Mouse (Mus musculus) forebrain, embryonic 10.5 days (tissue): ENCODE data around the gene Tgm1. TPM values are rescaled to one million over a fixed set of nuclear protein-coding genes. Genes with fewer than 3 reads are reported as not detected.

ENCODE experiments used
- DNase-seq: peaks from one replicate; pipeline ENCODE4 v3.0.0-alpha.2; 2017; ENCODE audit warnings: low spot score; ENCODE audit errors: extremely low spot score
- H3K27ac ChIP-seq: fragments of 300-500 bp; sonication (generic); 2 replicates; pipeline ENCODE4 v1.5.1; 2016; ENCODE audit warnings: mild to moderate bottlenecking
- H3K27me3 ChIP-seq: fragments of 300-500 bp; sonication (generic); 2 replicates; pipeline ENCODE4 v1.6.1; 2016; ENCODE audit warnings: mild to moderate bottlenecking; ENCODE audit not compliant: poor library complexity, severe bottlenecking
- H3K36me3 ChIP-seq: fragments of 300-500 bp; sonication (generic); replicated peaks from 2 replicates; pipeline ENCODE4 v1.6.1; 2016; ENCODE audit warnings: mild to moderate bottlenecking, moderate library complexity
- H3K4me1 ChIP-seq: fragments of 300-500 bp; sonication (generic); 2 replicates; pipeline ENCODE4 v1.6.1; 2016
- H3K4me3 ChIP-seq: fragments of 300-500 bp; sonication (generic); 2 replicates; pipeline ENCODE4 v1.5.1; 2016; ENCODE audit warnings: mild to moderate bottlenecking, moderate library complexity
- H3K9me3 ChIP-seq: fragments of 300-500 bp; sonication (generic); 2 replicates; pipeline ENCODE4 v1.6.1; 2016; ENCODE audit warnings: mild to moderate bottlenecking, moderate library complexity
- WGBS: fragments of 180-500 bp; shearing (Covaris S2); methylation state at CpG from one replicate; pipeline ENCODE4 v1.1.7; 2016; 5-methylcytosine and 5-hydroxymethylcytosine counted together
- polyA plus RNA-seq: library from polyadenylated mRNA; unstranded; fragments of >200 nt; fragmentation: Nextera tagmentation; extraction: Ambion mirVana; gene quantifications from 2 replicates; pipeline ENCODE4 v1.2.1, GENCODE M21; 2016

Gene Tgm1
- polyA plus RNA-seq, 1 experiment from 2014 or later: 0.26 TPM

- no peaks in the 10 kb centered on the region for H3K27me3 ChIP-seq
- WGBS: 74% methylated on average over 6 of the region's 6 CpGs
These were observed 7.3 kb upstream of the Tgm1 start for GRCm38 (mm10) chr14:55721076-55721475.

DNA sequence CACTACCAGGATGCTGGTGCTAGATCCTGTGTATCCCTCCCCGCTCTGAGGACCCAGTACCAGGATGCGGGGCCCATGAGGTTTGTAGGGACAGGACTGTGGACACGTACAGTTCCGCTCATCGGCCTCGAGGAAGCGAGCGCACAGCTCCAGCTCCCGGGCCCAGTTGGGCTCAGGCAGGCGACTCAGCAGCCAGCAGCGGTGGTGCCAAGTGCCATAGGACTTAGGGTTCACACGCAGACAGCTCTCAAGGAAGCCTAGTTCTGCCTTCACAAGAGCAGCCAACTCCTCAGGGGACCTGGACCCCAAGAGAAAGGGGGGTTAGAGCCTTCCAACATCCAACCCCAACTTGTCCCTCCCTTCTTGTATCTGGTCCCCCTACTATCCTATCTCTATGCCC lies 6.9 kb upstream of the Tgm1 start:
- no peak overlapping the region for H3K27ac ChIP-seq
- 96% methylated on average over 12 of the region's 12 CpGs for WGBS
- peaks cover 29% of the 10 kb centered on the region for H3K4me1 ChIP-seq
- no peaks in the 10 kb centered on the region for H3K9me3 ChIP-seq
- peaks cover 43% of the 10 kb centered on the region for H3K36me3 ChIP-seq
- H3K27me3 ChIP-seq: no peaks in the 10 kb centered on the region
- DNase-seq: no peak
- 0 out of 2 replicates have a peak overlapping the region, but pooled peaks have one; percentile 84 for H3K4me3 ChIP-seq

More at GRCm38 (mm10) chr14:55721076-55721475, 7.3 kb upstream of the Tgm1 start:
- Histone ChIP-seq H3K4me1 (peaks cover 29% of the 10 kb centered on the region), H3K27ac (peak overlapping the region; percentile 94; the same call in 1 of the 2 replicates), H3K4me3 (peak overlapping the region; percentile 84), H3K9me3 (no peaks in the 10 kb centered on the region), H3K36me3 (peaks cover 40% of the 10 kb centered on the region)
- DNase-seq: no peak

GRCm38 (mm10) chr14:55719737-55720136 lies 6.0 kb upstream of the Tgm1 start:
- peaks cover 43% of the 10 kb centered on the region for H3K36me3 ChIP-seq
- 88% methylated on average over 6 of the region's 6 CpGs for WGBS

DNA sequence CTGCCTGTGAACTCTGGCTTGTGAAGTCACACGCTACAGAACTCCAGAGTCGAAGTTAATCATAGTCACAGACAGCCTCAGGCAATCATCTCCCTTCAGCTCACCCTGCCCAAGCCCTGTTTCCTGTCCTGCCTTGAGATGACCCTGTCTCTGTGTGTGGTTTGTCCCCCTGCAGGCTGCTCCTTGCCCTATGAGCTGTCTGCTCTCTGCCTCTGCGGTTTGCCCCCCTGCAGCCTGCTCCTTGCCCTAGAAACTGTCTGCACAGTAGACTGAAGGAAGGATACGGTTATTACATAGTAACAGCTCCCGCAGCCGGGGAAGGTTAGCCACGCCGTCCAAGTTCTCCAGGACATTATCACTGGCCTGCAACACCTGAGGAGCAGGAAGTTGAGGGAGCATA lies 3.2 kb upstream of the Tgm1 start:
- H3K27ac ChIP-seq: no peak overlapping the region
- whole genome bisulfite sequencing: 79% methylated on average over 8 of the region's 8 CpGs

More at GRCm38 (mm10) chr14:55719737-55720136, 6.0 kb upstream of the Tgm1 start:
- Histone ChIP-seq H3K4me1 (peaks cover 29% of the 10 kb centered on the region), H3K9me3 (no peaks in the 10 kb centered on the region), H3K27me3 (no peaks in the 10 kb centered on the region), H3K27ac (no peak overlapping the region), H3K4me3 (no peak overlapping the region)
- no peak for DNase-seq

DNA sequence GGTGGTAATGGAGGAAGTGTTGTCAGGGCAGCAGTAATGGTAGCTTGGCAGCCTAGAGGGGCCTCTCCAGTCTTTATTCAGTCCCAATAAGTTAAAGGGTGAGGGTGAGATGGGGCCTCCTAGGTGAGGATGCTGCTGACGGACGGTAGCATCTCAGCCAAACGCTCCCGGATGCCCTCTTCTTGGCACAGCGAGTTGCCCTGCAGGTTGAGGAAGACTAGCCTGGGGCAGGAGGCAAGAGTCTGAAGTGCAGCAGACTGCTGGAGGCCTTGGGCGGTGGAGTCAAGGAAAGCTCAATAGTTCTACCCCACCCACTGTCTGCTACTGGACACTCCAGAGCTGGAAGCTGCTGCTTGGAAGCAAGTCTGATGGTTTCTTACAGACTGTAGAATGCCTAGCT lies 2.5 kb upstream of the Tgm1 start:
- H3K27ac ChIP-seq: no peak overlapping the region
- H3K4me3 ChIP-seq: no peak overlapping the region
- H3K36me3 ChIP-seq: peaks cover 43% of the 10 kb centered on the region
- H3K27me3 ChIP-seq: peaks cover 30% of the 10 kb centered on the region
- peaks cover 29% of the 10 kb centered on the region for H3K4me1 ChIP-seq
- DNase-seq: no peak
- no peaks in the 10 kb centered on the region for H3K9me3 ChIP-seq
- 95% methylated on average over 6 of the region's 6 CpGs for WGBS

More for the DNA sequence above, 3.2 kb upstream of the Tgm1 start:
- Histone ChIP-seq H3K4me3 (no peak overlapping the region), H3K36me3 (peaks cover 43% of the 10 kb centered on the region), H3K4me1 (peaks cover 34% of the 10 kb centered on the region), H3K27me3 (peaks cover 24% of the 10 kb centered on the region), H3K9me3 (no peaks in the 10 kb centered on the region)
- DNase-seq: no peak

- no peaks in the 10 kb centered on the region for H3K9me3 ChIP-seq
- DNase-seq: no peak
- WGBS: 42% methylated on average over 6 of the region's 6 CpGs
- H3K27me3 ChIP-seq: peaks cover 35% of the 10 kb centered on the region
- peaks cover 38% of the 10 kb centered on the region for H3K36me3 ChIP-seq
- H3K27ac ChIP-seq: no peak overlapping the region
- no peak overlapping the region for H3K4me3 ChIP-seq
- H3K4me1 ChIP-seq: peaks cover 18% of the 10 kb centered on the region
These were observed 1.2 kb upstream of the Tgm1 start for GRCm38 (mm10) chr14:55714893-55715292.

DNA sequence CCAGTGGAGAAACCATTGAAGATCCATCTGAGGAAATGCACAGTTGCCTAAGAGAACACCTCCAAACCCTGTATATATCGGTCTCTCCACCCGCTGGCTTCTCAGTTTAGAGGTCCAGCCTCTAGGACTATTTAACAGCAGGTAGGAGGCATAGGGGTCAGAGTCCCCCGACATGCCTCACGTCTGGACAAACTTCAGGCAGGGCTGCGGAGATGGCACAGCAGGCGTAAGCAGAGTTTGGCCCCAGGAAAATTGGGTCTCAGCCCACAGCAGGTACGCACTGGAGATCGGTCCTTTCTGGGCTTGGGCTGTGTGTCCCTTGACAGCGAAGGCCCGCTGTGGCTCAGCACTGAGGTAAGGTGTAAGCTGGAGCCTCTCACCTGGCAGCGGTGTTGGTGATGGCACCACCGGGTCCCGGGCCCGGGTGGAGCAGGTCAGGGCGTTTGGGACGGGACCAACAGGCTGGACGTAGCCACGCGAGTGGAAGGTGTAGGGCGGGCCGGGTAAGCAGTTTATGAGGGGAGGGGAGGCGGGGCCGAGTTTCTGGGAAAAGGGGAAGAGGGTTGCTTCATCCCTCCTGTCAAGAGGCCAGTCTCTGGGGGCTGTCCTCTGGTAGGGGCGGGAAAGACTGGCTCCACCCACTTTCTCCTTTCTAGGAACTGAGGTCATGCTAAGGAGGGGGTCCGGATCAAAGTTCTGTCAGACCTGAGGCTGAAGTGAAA lies 558 bp downstream of the Tgm1 start:
- Histone ChIP-seq H3K27ac (0 out of 2 replicates have a peak overlapping the region, but pooled peaks have one; percentile 15), H3K4me1 (peaks cover 18% of the 10 kb centered on the region), H3K36me3 (peaks cover 22% of the 10 kb centered on the region), H3K4me3 (peak overlapping the region; percentile 37), H3K9me3 (no peaks in the 10 kb centered on the region), H3K27me3 (peaks cover 35% of the 10 kb centered on the region)
- WGBS: 17% methylated on average over 25 of the region's 25 CpGs
- no peak for DNase-seq

- Histone ChIP-seq H3K27ac (no peak overlapping the region), H3K4me3 (no peak overlapping the region), H3K4me1 (peaks cover 12% of the 10 kb centered on the region), H3K36me3 (peaks cover 9% of the 10 kb centered on the region), H3K9me3 (no peaks in the 10 kb centered on the region), H3K27me3 (peaks cover 35% of the 10 kb centered on the region)
- no peak for DNase-seq
- WGBS: 88% methylated on average over 7 of the region's 7 CpGs
These were observed 1.9 kb downstream of the Tgm1 start for GRCm38 (mm10) chr14:55711786-55712185.

- Histone ChIP-seq H3K27me3 (peaks cover 35% of the 10 kb centered on the region), H3K27ac (no peak overlapping the region), H3K4me3 (no peak overlapping the region), H3K36me3 (no peaks in the 10 kb centered on the region), H3K4me1 (peaks cover 11% of the 10 kb centered on the region), H3K9me3 (no peaks in the 10 kb centered on the region)
- no peak for DNase-seq
- WGBS: 87% methylated on average over 4 of the region's 4 CpGs
These were observed 4.2 kb downstream of the Tgm1 start for GRCm38 (mm10) chr14:55709509-55709908.

- Histone ChIP-seq H3K4me3 (no peak overlapping the region), H3K27me3 (peaks cover 17% of the 10 kb centered on the region), H3K4me1 (no peaks in the 10 kb centered on the region), H3K36me3 (no peaks in the 10 kb centered on the region), H3K9me3 (no peaks in the 10 kb centered on the region), H3K27ac (no peak overlapping the region)
- DNase-seq: no peak
- WGBS: 81% methylated on average over 5 of the region's 5 CpGs
These were observed 6.3 kb downstream of the Tgm1 start for GRCm38 (mm10) chr14:55707397-55707796.

DNA sequence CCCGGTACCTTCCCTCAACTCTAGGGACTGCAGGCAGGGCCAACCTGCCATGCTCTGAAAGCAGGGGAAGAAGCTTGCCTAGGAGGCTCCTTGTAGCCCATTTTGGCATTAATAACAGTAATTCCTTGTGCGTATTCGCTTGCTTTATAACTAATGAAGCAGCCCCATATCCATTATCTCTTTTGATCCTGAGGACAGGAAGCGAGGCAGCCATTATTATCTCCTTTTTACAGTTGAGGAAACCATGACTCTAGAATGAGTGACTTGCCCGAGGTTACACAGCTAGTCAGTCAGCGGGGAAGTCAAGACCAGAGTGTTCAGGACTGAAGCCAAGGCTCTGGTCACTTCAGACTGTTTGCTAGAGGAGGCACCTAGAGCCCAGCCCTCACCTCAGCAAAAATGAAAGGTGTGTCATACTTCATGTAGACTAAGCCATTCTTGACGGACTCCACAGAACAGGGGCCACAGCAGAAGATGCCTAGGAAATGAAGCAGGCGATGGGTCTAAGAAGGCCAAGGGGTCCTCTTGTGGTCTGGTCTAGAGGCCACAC lies 7.6 kb downstream of the Tgm1 start:
- WGBS: 92% methylated on average over 8 of the region's 8 CpGs
- no peaks in the 10 kb centered on the region for H3K9me3 ChIP-seq

GRCm38 (mm10) chr14:55702761-55703160 lies 11.0 kb downstream of the Tgm1 start:
- H3K9me3 ChIP-seq: no peaks in the 10 kb centered on the region
- 71% methylated on average over 6 of the region's 6 CpGs for WGBS
- H3K4me1 ChIP-seq: no peaks in the 10 kb centered on the region
- no peaks in the 10 kb centered on the region for H3K27me3 ChIP-seq
- no peak overlapping the region for H3K4me3 ChIP-seq
- no peak overlapping the region for H3K27ac ChIP-seq
- H3K36me3 ChIP-seq: no peaks in the 10 kb centered on the region
- no peak for DNase-seq

More for the DNA sequence above, 7.6 kb downstream of the Tgm1 start:
- Histone ChIP-seq H3K4me1 (no peaks in the 10 kb centered on the region), H3K27me3 (peaks cover 4% of the 10 kb centered on the region; the same call in 1 of the 2 replicates), H3K27ac (no peak overlapping the region), H3K4me3 (no peak overlapping the region), H3K36me3 (no peaks in the 10 kb centered on the region)
- no peak for DNase-seq

- Histone ChIP-seq H3K27me3 (no peaks in the 10 kb centered on the region), H3K4me3 (no peak overlapping the region), H3K36me3 (no peaks in the 10 kb centered on the region), H3K9me3 (no peaks in the 10 kb centered on the region), H3K4me1 (no peaks in the 10 kb centered on the region), H3K27ac (no peak overlapping the region)
- no peak for DNase-seq
- WGBS: 68% methylated on average over 9 of the region's 9 CpGs
These were observed 12.6 kb downstream of the Tgm1 start for GRCm38 (mm10) chr14:55701131-55701530.
